Mouse (Mus musculus): ENCODE data around the gene Ankrd33b.

Gene Ankrd33b

GRCm38 (mm10) chr15:31337192-31337741, 30.3 kb downstream of the Ankrd33b start:
- peak; percentile 95 for DNase-seq

- DNase-seq, result peak; percentile 95
Measured at GRCm38 (mm10) chr15:31336685-31337084, 30.8 kb downstream of the Ankrd33b start.

GRCm38 (mm10) chr15:31334829-31335228, 32.7 kb downstream of the Ankrd33b start:
- DNase-seq, result no peak

GRCm38 (mm10) chr15:31332541-31333163, 34.9 kb downstream of the Ankrd33b start:
- no peak for DNase-seq

DNA sequence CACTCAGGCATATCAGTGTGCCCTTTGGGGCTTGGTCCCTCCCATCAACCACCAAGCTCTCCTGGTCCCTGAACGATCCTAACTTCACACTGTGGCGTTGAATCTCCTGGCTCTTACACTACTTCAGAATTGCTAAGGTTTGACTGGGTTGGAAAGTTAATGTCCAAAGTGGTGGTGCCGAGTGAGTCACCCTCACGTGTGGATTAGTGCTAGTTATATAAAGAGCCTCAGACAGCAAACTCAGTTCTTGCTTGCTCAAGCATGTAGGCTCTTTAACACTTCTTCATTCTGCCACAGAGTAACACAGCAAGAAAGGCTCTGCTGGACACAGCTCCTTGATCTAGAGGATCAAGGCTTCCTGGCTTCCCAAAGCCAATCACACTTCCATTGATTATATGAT, 35.8 kb downstream of the Ankrd33b start:
- DNase-seq, result peak; percentile 94

DNA sequence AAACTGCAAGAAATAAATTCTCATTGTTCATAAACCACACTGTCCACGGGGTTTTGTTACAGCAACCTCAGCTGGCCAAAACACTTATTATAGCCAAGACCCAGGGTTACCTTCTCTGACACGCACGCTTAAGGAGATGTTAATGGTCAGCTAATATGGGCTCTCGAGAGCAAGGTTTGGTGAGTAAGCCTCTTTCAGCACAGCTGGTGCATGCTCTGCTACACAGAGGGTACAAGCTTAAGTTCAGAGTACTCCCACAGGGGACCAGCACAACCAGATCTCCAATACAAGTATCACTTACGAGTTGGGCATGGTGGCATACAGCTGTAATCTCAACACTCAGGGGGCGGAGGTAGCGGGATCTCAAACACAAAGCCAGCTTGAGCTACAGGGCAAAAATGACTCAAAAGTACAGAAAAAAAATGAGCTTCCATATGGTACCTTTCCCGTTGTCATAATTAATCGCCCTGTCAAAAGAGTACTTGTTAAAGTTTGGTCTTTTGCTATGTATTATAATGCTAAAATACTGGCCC, 39.4 kb downstream of the Ankrd33b start:
- no peak for DNase-seq

DNA sequence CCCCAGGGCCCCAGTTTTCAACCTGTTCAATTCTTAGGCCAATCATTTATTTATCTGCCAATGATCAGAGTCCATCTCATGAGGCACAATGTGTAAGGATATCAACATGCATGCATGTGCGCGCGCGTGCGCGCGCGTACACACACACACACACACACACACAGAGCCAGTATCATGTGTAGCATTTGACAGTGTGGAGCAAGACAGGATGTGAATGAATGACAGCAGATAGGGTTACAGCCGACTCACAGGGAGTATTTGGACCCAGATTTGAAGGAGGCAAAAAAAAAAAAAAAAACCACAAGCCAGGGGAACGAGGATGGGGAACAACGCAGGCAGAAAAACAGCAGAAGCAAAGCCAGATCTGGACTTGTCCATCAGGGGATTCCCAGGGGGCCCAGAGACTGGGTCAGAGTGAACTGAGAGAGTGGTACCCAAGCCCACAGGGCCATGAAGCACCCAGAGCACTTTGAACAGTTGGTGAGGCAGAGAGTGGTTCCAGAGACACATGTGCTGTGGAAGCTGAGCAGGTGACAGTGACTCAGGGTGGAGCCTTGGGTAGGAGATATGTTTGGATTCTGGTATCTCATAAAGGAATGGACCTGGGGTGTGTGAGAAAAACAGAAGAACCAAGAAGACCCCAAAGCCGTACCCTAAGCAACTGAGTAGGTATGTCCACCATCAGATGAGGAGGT, 41.7 kb downstream of the Ankrd33b start:
- no peak for DNase-seq

GRCm38 (mm10) chr15:31324551-31324950, 43.0 kb downstream of the Ankrd33b start:
- DNase-seq, result peak; percentile 95

DNA sequence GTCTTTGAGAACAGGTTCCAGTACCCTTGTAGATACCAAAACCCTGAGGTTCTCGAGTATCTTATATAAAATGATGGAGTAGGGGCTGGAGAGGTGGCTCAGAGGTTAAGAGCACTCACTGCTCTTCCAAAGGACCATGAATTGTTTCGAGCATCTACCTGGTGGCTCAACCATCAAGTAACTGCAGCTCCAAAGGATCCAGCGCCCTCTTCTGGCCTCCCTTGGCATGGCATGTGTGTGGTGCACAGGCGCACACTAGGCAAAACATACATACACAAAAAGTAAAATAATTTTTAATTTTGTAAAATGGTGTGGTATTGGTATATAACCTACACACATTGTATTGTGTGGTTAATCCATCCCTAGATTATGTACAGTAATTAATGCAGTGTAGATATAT, 43.8 kb downstream of the Ankrd33b start:
- DNase-seq, result no peak

DNA sequence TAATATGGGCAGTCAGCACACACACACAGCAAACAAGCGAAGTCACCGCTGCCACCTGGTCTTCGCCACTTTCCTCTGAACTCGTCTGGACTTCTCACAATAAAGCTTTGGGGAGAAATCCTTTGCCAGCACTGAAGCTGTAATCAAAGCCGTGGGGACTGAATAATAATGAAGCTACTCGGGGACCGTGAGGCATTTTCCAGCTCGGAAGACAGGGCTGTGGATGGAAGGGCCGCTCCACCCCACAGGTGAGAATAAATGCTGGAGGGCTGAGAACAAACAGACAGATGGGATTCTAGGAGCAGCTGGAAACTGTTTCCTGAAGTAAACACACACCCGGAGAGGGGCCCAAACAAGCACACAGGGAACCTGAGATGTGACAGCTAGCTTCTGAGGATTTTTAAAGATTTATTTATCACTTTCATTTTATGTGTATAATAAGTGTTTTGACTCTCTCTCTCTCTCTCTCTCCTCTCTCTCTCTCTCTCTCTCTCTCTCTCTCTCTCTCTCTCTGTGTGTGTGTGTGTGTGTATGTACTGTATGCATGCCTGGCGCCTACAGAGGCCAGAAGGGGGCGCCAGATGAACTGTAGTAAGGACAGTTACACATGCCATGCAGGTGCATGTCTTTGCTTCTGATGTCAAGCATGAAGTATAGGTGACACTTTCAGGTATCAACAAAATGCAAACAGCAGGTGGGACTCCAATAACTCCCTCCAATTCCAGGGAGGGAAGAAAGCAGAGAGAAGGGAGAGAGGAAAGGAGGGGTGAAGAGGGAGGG, 46.7 kb downstream of the Ankrd33b start:
- DNase-seq, result no peak

DNA sequence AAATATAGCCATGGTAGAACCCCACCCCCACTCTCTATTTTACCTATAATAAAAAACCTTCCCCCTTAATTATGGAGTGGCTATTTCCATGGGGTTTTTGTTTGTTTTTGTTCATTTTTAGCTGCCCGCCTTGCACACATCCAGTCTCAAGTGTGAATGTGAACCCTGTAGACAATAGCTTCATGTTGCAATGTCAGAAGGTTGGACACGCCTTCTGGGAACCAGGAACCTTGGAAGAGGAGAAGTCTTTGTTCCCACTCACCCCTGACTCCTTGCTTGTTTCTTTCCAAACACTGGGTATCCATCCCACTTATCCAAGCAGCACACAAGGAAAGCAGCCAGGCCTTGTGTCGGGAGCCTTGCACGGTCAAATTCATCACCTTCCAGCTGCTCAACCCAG, 48.5 kb downstream of the Ankrd33b start:
- no peak for DNase-seq

DNA sequence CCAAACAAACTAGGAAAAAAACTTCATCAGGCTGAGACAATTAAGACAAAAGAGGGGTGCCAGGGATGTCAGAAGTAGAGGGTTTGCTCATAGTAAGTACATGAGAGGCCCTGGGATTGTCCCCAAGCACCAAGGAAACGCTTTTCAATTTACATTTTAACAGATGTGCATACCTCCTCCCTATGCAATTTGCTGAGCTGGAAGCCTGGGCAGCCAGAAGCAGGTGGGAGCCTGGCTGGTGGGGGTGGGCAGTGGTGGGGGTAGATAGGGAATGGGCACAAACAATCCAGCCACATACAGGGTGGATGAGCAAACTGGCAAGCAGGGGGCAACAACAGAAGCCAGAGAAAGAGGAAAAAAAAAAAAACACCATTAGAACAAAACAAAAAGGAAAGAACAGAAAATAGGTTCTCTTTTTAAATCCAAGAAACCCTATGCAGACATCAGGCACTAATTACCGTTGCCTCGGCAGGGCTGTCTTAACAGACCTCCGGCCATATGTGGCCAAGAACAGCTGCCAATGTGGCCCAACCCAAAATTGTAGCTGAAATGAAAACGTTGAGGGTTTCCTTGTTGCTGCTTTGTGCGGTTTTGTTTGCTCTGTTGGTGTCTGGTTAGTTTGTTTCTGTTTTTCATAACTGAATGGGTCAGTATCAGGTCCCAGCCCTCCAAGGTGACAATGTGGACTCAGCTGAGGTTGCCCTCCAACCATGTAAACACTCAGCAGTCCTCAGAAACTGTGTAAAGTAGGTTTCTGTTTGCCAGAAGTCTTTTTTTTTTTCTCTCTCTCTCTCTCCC, 49.2 kb downstream of the Ankrd33b start:
- no peak for DNase-seq

GRCm38 (mm10) chr15:31317056-31317805, 50.3 kb downstream of the Ankrd33b start:
- DNase-seq, result no peak

GRCm38 (mm10) chr15:31315630-31316231, 51.8 kb downstream of the Ankrd33b start:
- DNase-seq, result peak; percentile 96

DNA sequence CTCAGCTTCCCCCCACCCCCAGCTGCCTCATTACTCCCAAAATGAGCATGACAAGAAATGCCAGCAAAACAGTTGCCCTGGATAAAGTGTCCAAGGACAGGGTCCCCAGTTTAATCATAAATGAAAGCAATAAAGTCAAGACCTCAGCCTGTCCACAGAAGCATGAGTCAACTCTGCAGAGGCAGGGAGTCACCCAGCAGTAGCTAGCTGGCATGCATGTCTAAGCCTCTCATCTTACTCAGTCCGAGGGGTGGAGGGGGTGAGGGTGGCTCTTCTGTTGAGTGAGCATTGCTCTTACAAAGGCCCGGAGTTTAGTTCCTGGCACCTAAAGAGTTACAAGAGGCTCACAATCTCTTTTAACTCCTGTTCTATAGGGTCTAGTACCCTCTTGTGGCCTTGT, 55.5 kb downstream of the Ankrd33b start:
- no peak for DNase-seq

- no peak for DNase-seq
Measured at GRCm38 (mm10) chr15:31309526-31309925, 58.0 kb downstream of the Ankrd33b start.

DNA sequence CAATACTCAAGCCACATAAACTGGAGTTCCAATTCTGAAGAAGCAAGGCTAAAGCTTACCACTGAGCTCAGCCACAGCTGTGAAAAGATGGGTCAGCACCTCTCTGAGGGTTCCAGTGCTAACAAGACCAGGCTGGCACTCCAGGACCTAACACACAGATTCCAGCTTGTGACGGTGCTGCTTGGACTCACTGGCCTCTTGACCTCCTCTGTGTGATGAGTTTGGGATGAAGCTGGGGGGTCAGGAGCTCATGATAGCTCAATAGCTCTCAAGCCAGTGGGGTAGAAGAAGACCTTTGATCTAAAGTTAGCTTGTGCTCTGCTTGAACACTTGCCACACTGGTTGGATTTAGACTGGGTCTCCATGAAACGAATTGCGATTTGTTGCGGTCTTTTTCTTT, 60.8 kb downstream of the Ankrd33b start:
- DNase-seq, result no peak

- DNase-seq, result peak; percentile 92
Measured at GRCm38 (mm10) chr15:31305181-31305580, 62.3 kb downstream of the Ankrd33b start.

DNA sequence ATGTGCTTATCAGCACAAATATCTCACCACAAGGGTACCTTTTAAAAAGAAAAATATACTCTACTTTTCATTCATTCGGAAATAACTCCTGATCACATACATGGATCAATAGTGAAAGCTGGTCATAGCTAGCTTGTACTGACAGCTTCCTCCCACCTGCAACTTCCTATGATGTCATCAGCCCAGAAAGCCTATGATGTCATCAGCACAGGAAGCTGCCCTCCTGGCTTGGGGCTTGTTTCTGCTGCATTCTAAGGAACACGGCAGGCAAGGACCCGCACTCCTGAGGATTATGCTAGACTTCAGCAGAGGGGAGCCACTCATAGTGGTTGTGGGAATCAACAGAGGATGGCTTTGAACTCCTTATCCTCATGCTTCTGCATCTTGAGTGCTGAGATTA, 63.2 kb downstream of the Ankrd33b start:
- DNase-seq, result no peak

DNA sequence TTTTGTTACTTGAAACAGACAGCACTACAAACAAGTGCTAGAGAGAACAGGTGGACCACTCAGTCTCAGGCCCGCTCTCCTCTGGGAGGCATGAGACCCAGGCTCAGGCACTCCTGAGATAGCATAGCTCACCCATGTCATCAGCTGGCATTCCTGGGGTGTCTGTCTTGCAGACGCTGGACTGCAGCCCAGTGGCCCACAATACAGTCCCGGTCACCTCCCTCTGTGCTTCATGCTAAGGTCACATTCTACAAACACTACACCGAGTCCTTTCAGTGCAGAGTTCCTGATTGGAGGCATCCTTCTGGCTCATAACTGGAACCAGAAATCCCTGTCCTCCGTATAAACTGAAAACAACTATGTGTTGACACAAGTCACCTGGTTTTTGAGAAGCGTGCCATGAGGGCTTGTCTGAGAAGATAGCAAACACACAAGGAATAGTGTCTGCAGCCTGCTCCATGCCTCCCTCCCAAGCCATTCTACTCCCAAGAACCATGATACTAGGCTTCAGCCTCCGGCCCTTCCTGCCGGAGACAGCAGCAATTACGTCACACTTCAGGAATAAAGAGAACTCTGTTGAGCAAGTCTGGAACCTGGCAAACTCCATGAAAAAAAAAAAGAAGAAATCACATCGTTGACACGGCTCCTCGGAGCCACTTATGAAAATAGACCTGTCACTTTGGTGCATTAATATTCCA, 65.1 kb downstream of the Ankrd33b start:
- peak; percentile 95 for DNase-seq

All from heart, adult 11 months (tissue).